Mouse (Mus musculus) liver, postnatal 0 days (tissue): ENCODE data around the gene Wnt2b. TPM values are rescaled to one million over a fixed set of nuclear protein-coding genes. Genes with fewer than 3 reads are reported as not detected.

Experiments
- ATAC-seq: fragments of 200-750 bp; cut with Nextera tagmentation; 2 replicates; pipeline ENCODE4 v1.8.0; 2017; ENCODE audit warnings: mild to moderate bottlenecking, moderate library complexity
- DNase-seq: peaks from one replicate; pipeline ENCODE4 v3.0.0-alpha.2; 2016
- H3K27ac ChIP-seq: fragments of 300-500 bp; sonication (generic); 2 replicates; pipeline ENCODE4 v1.5.1; 2014; ENCODE audit warnings: antibody characterized with exemption, moderate library complexity, mild to moderate bottlenecking, low read depth
- H3K27me3 ChIP-seq: fragments of 300-500 bp; sonication (generic); 2 replicates; pipeline ENCODE4 v1.6.1; 2014; ENCODE audit warnings: low read length, control low read depth, mixed read lengths; ENCODE audit not compliant: insufficient read depth
- H3K36me3 ChIP-seq: fragments of 300-500 bp; sonication (generic); replicated peaks from 2 replicates; pipeline ENCODE4 v1.6.1; 2014; ENCODE audit warnings: mild to moderate bottlenecking, control low read depth, low read length, moderate library complexity, mixed read lengths; ENCODE audit not compliant: insufficient read depth
- H3K4me1 ChIP-seq: fragments of 300-500 bp; sonication (generic); 2 replicates; pipeline ENCODE4 v1.6.1; 2014; ENCODE audit warnings: antibody characterized with exemption, mild to moderate bottlenecking, control low read depth; ENCODE audit not compliant: insufficient read depth
- H3K4me2 ChIP-seq: fragments of 300-500 bp; sonication (generic); 2 replicates; pipeline ENCODE4 v1.6.1; 2014; ENCODE audit warnings: low read depth, mild to moderate bottlenecking, low read length, moderate library complexity, mixed read lengths
- H3K4me3 ChIP-seq: fragments of 300-500 bp; sonication (generic); 2 replicates; pipeline ENCODE4 v1.5.1; 2014; ENCODE audit warnings: low read depth, low read length
- H3K9ac ChIP-seq: fragments of 300-500 bp; sonication (generic); replicated peaks from 2 replicates; pipeline ENCODE4 v1.6.1; 2014; ENCODE audit warnings: mild to moderate bottlenecking, moderate library complexity
- H3K9me3 ChIP-seq: fragments of 300-500 bp; sonication (generic); 2 replicates; pipeline ENCODE4 v1.6.1; 2016; ENCODE audit warnings: mild to moderate bottlenecking, control low read depth, low read length, mixed read lengths
- CTCF ChIP-seq: sonication (generic); IDR thresholded peaks from 2 replicates; pipeline ENCODE4 v1.5.1; 2016; ENCODE audit warnings: antibody characterized with exemption, low read depth
- EP300 ChIP-seq: IDR thresholded peaks from 2 replicates; pipeline ENCODE4 v1.6.1; 2016; ENCODE audit warnings: antibody characterized with exemption, low read depth, mild to moderate bottlenecking
- whole genome bisulfite sequencing: fragments of 180-500 bp; shearing (Covaris S2); extraction: QIAGEN DNeasy Blood & Tissue Kit; methylation state at CpG from one replicate; pipeline ENCODE4 v1.1.7; 2014; ENCODE audit not compliant: insufficient replicate concordance; 5-methylcytosine and 5-hydroxymethylcytosine counted together
- polyA plus RNA-seq: library from polyadenylated mRNA; unstranded; fragments of >200 nt; fragmentation: Nextera tagmentation; extraction: Ambion mirVana; gene quantifications from 2 replicates; pipeline ENCODE4 v1.2.1, GENCODE M21; 2015

The Wnt2b gene
- polyA plus RNA-seq, 1 experiment from 2014 or later, result 0.09 TPM

DNA sequence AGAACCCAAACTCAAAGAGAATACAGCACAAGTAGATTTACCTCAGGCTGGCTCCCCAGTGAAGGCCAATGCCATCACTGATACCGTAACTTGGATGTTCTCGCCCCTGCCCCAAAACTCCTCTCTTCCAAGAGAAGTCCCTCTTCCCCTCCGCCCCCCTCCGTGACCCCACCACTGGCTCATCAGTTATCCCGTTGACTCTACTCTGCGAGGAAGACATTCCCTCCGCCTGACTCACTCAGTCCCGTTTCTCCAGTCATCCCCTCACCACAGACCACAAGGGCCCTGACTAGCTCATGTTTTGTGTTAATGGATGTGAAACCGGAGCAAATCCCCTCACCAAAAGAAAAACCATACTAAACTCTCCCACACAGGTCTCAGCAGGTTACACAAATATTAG, 16.8 kb downstream of the Wnt2b start:
- DNase-seq (no peak), ATAC-seq (no peak)
- Histone ChIP-seq H3K4me2 (no peak overlapping the region), H3K4me1 (no peaks in the 10 kb centered on the region), H3K27ac (no peak overlapping the region), H3K36me3 (peaks cover 6% of the 10 kb centered on the region; the same call in 1 of the 2 replicates), H3K4me3 (no peak overlapping the region), H3K9me3 (no peaks in the 10 kb centered on the region), H3K27me3 (no peaks in the 10 kb centered on the region), H3K9ac (no peak overlapping the region)
- WGBS, result 84% methylated on average over 9 of the region's 9 CpGs
- TF ChIP-seq CTCF, result no peak
- no peak for TF ChIP-seq EP300

DNA sequence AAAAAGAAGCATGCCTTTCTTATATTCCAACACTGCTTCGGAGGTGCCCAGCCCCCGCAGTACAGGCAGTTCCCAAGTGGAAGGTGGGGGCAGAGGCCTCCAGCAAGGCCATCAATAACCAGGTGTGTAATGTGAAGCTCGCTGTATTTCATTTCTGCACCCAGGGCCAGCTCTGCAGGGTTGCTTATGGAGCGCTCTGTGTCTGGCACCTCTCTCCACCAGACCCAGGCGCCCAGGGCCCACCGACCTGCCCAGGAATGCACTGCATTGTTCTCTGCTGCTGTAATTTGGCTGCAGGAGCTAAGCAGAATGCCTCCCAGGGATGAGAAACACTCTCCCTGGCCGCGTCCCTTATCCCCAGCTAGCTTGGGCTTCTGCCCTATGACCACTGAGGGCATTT, 18.4 kb downstream of the Wnt2b start:
- WGBS, result 74% methylated on average over 8 of the region's 8 CpGs
- Histone ChIP-seq H3K9ac (no peak overlapping the region), H3K4me3 (no peak overlapping the region), H3K4me2 (no peak overlapping the region), H3K27ac (no peak overlapping the region), H3K4me1 (no peaks in the 10 kb centered on the region), H3K27me3 (no peaks in the 10 kb centered on the region), H3K9me3 (no peaks in the 10 kb centered on the region), H3K36me3 (peaks cover 6% of the 10 kb centered on the region; the same call in 1 of the 2 replicates)
- no peak for ATAC-seq
- no peak for DNase-seq
- TF ChIP-seq EP300 (no peak), CTCF (no peak)

DNA sequence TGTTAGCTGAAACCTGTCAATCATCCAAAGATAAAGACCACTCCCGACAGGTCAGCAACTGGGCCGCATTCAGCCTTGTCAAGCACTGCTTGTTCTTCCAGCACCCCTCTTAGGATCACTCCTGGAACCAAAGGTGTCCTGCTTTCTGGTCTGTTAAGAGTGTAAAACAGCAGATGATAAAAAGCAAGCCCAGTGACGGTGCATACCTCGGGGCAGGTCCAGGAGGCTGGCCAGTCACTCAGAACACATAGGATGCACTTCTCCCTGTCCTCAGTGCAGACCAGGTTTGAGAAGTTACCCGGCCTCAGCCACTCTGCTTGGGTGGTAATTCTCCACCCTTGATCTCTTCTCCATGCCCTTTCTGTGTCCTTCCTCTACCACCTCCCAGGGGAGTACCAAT, 19.0 kb downstream of the Wnt2b start:
- H3K9ac ChIP-seq, result no peak overlapping the region
- no peaks in the 10 kb centered on the region for H3K9me3 ChIP-seq
- no peak overlapping the region for H3K4me3 ChIP-seq
- TF ChIP-seq EP300, result no peak
- TF ChIP-seq CTCF, result no peak
- DNase-seq (no peak), ATAC-seq (no peak)
- no peaks in the 10 kb centered on the region for H3K4me1 ChIP-seq
- 80% methylated on average over 5 of the region's 5 CpGs for WGBS
- H3K27ac ChIP-seq, result no peak overlapping the region
- H3K4me2 ChIP-seq, result no peak overlapping the region
- no peaks in the 10 kb centered on the region for H3K27me3 ChIP-seq
- peaks cover 4% of the 10 kb centered on the region; the same call in 1 of the 2 replicates for H3K36me3 ChIP-seq

DNA sequence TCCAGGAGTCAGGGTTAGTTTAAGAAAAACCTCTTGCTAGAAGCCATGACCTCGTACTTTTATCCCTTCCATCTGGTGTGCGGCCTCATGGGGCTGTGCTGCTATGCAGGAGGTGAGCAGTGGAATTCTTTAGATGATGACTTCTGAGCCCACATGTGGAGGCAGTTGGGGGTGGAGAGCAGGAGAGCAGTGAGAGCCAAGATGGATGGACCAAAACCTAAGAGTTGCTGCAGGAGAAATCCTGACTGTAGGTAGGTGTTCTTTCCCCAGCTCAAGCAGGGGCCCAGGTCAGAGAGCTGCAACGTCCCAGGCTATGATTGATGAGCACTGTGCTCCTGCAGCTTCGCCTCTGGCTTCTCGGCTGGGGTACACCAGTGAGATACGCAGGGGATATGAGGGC, 21.0 kb downstream of the Wnt2b start:
- DNase-seq (no peak), ATAC-seq (no peak)
- 73% methylated on average over 6 of the region's 6 CpGs for WGBS
- H3K36me3 ChIP-seq, result no peaks in the 10 kb centered on the region; the same call in 1 of the 2 replicates
- no peak overlapping the region for H3K4me3 ChIP-seq
- no peaks in the 10 kb centered on the region for H3K4me1 ChIP-seq
- no peak overlapping the region for H3K4me2 ChIP-seq
- no peak for TF ChIP-seq CTCF
- no peak for TF ChIP-seq EP300
- no peak overlapping the region for H3K9ac ChIP-seq
- H3K27me3 ChIP-seq, result no peaks in the 10 kb centered on the region
- no peak overlapping the region for H3K27ac ChIP-seq
- H3K9me3 ChIP-seq, result no peaks in the 10 kb centered on the region

DNA sequence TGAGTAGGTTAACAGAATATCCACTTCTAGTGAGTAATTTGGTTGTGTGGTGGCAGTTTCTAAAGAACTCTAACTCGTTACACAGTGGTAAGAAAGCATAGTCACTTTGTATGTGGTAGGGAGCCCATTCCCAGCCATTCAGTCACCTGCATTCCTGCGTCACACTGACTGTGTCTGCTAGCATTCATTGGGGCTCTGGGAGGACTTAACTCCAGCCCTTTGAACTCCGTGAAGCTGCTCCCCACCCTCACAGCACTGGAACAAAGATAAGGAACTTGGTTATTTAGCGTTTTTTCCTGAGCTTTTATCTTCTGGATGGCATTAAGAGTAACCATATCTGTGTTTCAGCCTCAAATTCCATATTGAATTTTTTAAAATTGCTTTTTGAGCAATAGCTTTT, 23.4 kb downstream of the Wnt2b start:
- no peak for ATAC-seq

DNA sequence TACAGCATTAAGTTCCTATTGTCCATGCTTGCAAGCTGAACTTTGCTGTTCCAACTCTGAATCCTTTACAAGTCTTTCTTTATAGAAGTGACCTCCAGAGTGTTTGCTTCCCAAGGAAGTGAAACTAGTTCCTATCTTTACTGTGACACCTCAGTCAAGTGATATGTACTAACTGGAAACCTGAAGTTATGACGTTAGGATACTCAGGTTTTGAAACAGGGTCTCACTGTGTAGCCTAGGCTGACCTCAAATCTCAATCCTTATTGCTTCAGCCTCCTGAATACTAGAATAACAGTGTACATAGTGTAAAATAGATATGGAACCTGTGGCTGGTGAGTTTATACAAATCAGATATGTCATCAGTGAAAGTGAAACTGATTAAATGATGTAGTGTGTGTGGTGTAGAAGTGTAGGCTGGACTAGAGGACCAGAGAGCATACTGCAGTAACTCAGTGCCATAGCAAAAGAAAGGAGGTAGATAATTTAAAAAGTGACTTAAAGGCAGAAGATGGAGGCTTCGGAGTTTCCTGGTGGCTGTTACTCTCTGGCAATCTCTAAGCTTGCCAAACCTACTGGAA, 23.9 kb downstream of the Wnt2b start:
- no peak overlapping the region for H3K27ac ChIP-seq
- ATAC-seq (no peak), DNase-seq (no peak)
- H3K4me3 ChIP-seq, result no peak overlapping the region
- H3K9ac ChIP-seq, result no peak overlapping the region
- H3K4me2 ChIP-seq, result no peak overlapping the region
- no peaks in the 10 kb centered on the region; the same call in 1 of the 2 replicates for H3K36me3 ChIP-seq
- no peak for TF ChIP-seq CTCF
- no peak for TF ChIP-seq EP300
- H3K27me3 ChIP-seq, result no peaks in the 10 kb centered on the region
- 70% methylated on average over 2 of the region's 2 CpGs for WGBS
- H3K4me1 ChIP-seq, result no peaks in the 10 kb centered on the region
- no peaks in the 10 kb centered on the region for H3K9me3 ChIP-seq

More for the DNA sequence above, 23.4 kb downstream of the Wnt2b start:
- H3K9ac ChIP-seq, result no peak overlapping the region
- no peak overlapping the region for H3K27ac ChIP-seq
- no peak for DNase-seq
- no peaks in the 10 kb centered on the region; the same call in 1 of the 2 replicates for H3K36me3 ChIP-seq
- no peak overlapping the region for H3K4me3 ChIP-seq
- H3K4me2 ChIP-seq, result no peak overlapping the region
- no peaks in the 10 kb centered on the region for H3K27me3 ChIP-seq
- TF ChIP-seq CTCF, result no peak
- no peak for TF ChIP-seq EP300
- no peaks in the 10 kb centered on the region for H3K9me3 ChIP-seq
- no peaks in the 10 kb centered on the region for H3K4me1 ChIP-seq
- 57% methylated on average over 4 of the region's 4 CpGs for WGBS

DNA sequence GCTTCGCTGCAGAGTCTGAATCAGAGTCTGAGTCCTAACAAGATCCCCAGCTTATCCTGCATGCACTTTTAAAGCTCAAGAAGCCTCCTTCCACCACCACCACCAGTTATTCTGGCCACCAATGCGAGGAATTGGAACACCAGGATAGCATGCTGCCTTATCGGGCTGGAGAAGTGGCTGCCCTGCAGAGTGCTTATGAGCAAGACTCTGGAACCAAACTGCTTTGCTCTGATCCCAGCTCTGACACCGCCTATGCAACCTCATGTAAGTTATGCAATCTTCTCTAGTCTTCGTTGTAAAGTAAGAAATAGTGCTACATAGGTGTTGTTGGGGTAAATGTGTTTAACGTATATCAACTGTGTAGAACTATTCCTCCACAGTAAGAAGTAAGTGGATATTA, 32.3 kb downstream of the Wnt2b start:
- TF ChIP-seq CTCF, result no peak
- TF ChIP-seq EP300, result no peak
- Histone ChIP-seq H3K36me3 (peaks cover 17% of the 10 kb centered on the region), H3K27ac (no peak overlapping the region), H3K27me3 (no peaks in the 10 kb centered on the region), H3K4me1 (no peaks in the 10 kb centered on the region), H3K4me2 (no peak overlapping the region), H3K9me3 (no peaks in the 10 kb centered on the region), H3K9ac (no peak overlapping the region), H3K4me3 (no peak overlapping the region)
- DNase-seq, result no peak
- no peak for ATAC-seq
- 86% methylated on average over 6 of the region's 6 CpGs for WGBS
